Mouse (Mus musculus) c-Kit-positive CD71-positive TER-119-negative erythroid progenitor cells, embryonic 14.5 days (primary cell): ENCODE data around the gene Fgf5.

Experiments used
- DNase-seq: peaks from one replicate; pipeline ENCODE4 v3.0.0-alpha.2; 2013; ENCODE audit warnings: low read depth

The Fgf5 gene

GRCm38 (mm10) chr5:98305673-98306072 lies 51.7 kb downstream of the Fgf5 start:
- DNase-seq, result no peak

GRCm38 (mm10) chr5:98306528-98306927 lies 52.5 kb downstream of the Fgf5 start:
- no peak for DNase-seq

GRCm38 (mm10) chr5:98326625-98327024 lies 72.6 kb downstream of the Fgf5 start:
- no peak for DNase-seq
